Mouse (Mus musculus) forebrain, embryonic 11.5 days (tissue): ENCODE measurements around the gene Yeats2. TPM values are rescaled to one million over a fixed set of nuclear protein-coding genes. Genes with fewer than 3 reads are reported as not detected.

Experiments
- ATAC-seq: fragments of 200-750 bp; cut with Nextera tagmentation; replicated peaks from 2 replicates; pipeline ENCODE4 v1.8.0; 2017; ENCODE audit warnings: moderate TSS enrichment; ENCODE audit not compliant: low FRiP score
- DNase-seq: peaks from one replicate; pipeline ENCODE4 v3.0.0-alpha.2; 2017; ENCODE audit warnings: low spot score
- H3K27ac ChIP-seq: fragments of 300-500 bp; sonication (generic); 2 replicates; pipeline ENCODE4 v1.5.1; 2014; ENCODE audit warnings: low read depth, low read length
- H3K27me3 ChIP-seq: fragments of 300-500 bp; sonication (generic); 2 replicates; pipeline ENCODE4 v1.6.1; 2014; ENCODE audit warnings: mild to moderate bottlenecking, low read length, mixed read lengths; ENCODE audit not compliant: control insufficient read depth, insufficient read depth
- H3K36me3 ChIP-seq: fragments of 300-500 bp; sonication (generic); 2 replicates; pipeline ENCODE4 v1.6.1; 2014; ENCODE audit warnings: mild to moderate bottlenecking, low read length, moderate library complexity, mixed read lengths; ENCODE audit not compliant: control insufficient read depth, insufficient read depth
- H3K4me1 ChIP-seq: fragments of 300-500 bp; sonication (generic); replicated peaks from 2 replicates; pipeline ENCODE4 v1.6.1; 2014; ENCODE audit warnings: low read length, mixed read lengths; ENCODE audit not compliant: control insufficient read depth, insufficient read depth
- H3K4me2 ChIP-seq: fragments of 300-500 bp; sonication (generic); 2 replicates; pipeline ENCODE4 v1.6.1; 2014; ENCODE audit warnings: low read depth, mild to moderate bottlenecking, low read length, moderate library complexity, mixed read lengths; ENCODE audit not compliant: severe bottlenecking
- H3K4me3 ChIP-seq: fragments of 300-500 bp; sonication (generic); 2 replicates; pipeline ENCODE4 v1.5.1; 2014; ENCODE audit warnings: low read depth, low read length
- H3K9ac ChIP-seq: fragments of 300-500 bp; sonication (generic); 2 replicates; pipeline ENCODE4 v1.6.1; 2014; ENCODE audit warnings: low read length
- H3K9me3 ChIP-seq: fragments of 300-500 bp; sonication (generic); 2 replicates; pipeline ENCODE4 v1.6.1; 2016; ENCODE audit warnings: low read length, mixed read lengths; ENCODE audit not compliant: control insufficient read depth
- WGBS: fragments of 180-500 bp; shearing (Covaris S2); extraction: QIAGEN DNeasy Blood & Tissue Kit; methylation state at CpG from one replicate; pipeline ENCODE4 v1.1.7; 2014; 5-methylcytosine and 5-hydroxymethylcytosine counted together
- polyA plus RNA-seq: library from polyadenylated mRNA; unstranded; fragments of >200 nt; fragmentation: Nextera tagmentation; extraction: Ambion mirVana; gene quantifications from 2 replicates; pipeline ENCODE4 v1.2.1, GENCODE M21; 2014

Yeats2 gene
- polyA plus RNA-seq, 1 experiment from 2014 or later = 51.4 TPM

GRCm38 (mm10) chr16:20280238-20280637, 139.4 kb downstream of the Yeats2 start:
- H3K27me3 ChIP-seq = no peaks in the 10 kb centered on the region
- peaks cover 14% of the 10 kb centered on the region for H3K36me3 ChIP-seq
- H3K4me1 ChIP-seq = no peaks in the 10 kb centered on the region
- WGBS = 93% methylated on average over 4 of the region's 4 CpGs
- H3K27ac ChIP-seq = no peak overlapping the region
- H3K9ac ChIP-seq = no peak overlapping the region
- H3K4me3 ChIP-seq = no peak overlapping the region
- no peak for DNase-seq
- no peak overlapping the region for H3K4me2 ChIP-seq
- no peak for ATAC-seq
- no peaks in the 10 kb centered on the region for H3K9me3 ChIP-seq

Other genes starting within 250 kb of the Yeats2 start
- gene Klhl6, start 158.0 kb upstream of the Yeats2 start, polyA plus RNA-seq = 7.1 and 7.2 TPM in 2 replicates
- 30.6 and 33.0 TPM in 2 replicates for gene Klhl24, start 43.5 kb upstream of the Yeats2 start, polyA plus RNA-seq
- 1.3 and 2.0 TPM in 2 replicates for gene Map6d1, start 100.3 kb downstream of the Yeats2 start, polyA plus RNA-seq
- gene Parl, start 161.3 kb downstream of the Yeats2 start, polyA plus RNA-seq = 103 and 107 TPM in 2 replicates
- gene Cyp2ab1, start 184.3 kb downstream of the Yeats2 start, polyA plus RNA-seq = not detected in 2 replicates